Mouse (Mus musculus) neural tube, embryonic 14.5 days (tissue): ENCODE results near the gene Bivm. TPM values are rescaled to one million over a fixed set of nuclear protein-coding genes. Genes with fewer than 3 reads are reported as not detected.

ENCODE experiments used
- ATAC-seq: fragments of 200-750 bp; cut with Nextera tagmentation; 2 replicates; pipeline ENCODE4 v1.8.0; 2017; ENCODE audit warnings: low read depth, mild to moderate bottlenecking, moderate TSS enrichment, moderate library complexity
- H3K27ac ChIP-seq: fragments of 300-500 bp; sonication (generic); 2 replicates; pipeline ENCODE4 v1.5.1; 2014; ENCODE audit warnings: low read depth, mild to moderate bottlenecking, control low read depth, low read length, moderate library complexity, mixed read lengths
- H3K27me3 ChIP-seq: fragments of 300-500 bp; sonication (generic); 2 replicates; pipeline ENCODE4 v1.6.1; 2014; ENCODE audit warnings: low read length; ENCODE audit not compliant: control insufficient read depth, insufficient read depth
- H3K36me3 ChIP-seq: fragments of 300-500 bp; sonication (generic); 2 replicates; pipeline ENCODE4 v1.6.1; 2014; ENCODE audit warnings: low read length, mixed read lengths; ENCODE audit not compliant: control insufficient read depth, insufficient read depth
- H3K4me1 ChIP-seq: fragments of 300-500 bp; sonication (generic); 2 replicates; pipeline ENCODE4 v1.6.1; 2014; ENCODE audit warnings: low read length; ENCODE audit not compliant: control insufficient read depth, insufficient read depth
- H3K4me2 ChIP-seq: fragments of 300-500 bp; sonication (generic); 2 replicates; pipeline ENCODE4 v1.6.1; 2014; ENCODE audit warnings: mild to moderate bottlenecking, low read depth, low read length, control low read depth
- H3K4me3 ChIP-seq: fragments of 300-500 bp; sonication (generic); 2 replicates; pipeline ENCODE4 v1.5.1; 2014; ENCODE audit warnings: low read depth, low read length, control low read depth, mixed read lengths
- H3K9ac ChIP-seq: fragments of 300-500 bp; sonication (generic); replicated peaks from 2 replicates; pipeline ENCODE4 v1.6.1; 2014; ENCODE audit warnings: low read depth, mild to moderate bottlenecking, control low read depth, low read length, mixed read lengths
- H3K9me3 ChIP-seq: fragments of 300-500 bp; sonication (generic); 2 replicates; pipeline ENCODE4 v1.6.1; 2016; ENCODE audit warnings: low read length; ENCODE audit not compliant: control insufficient read depth
- WGBS: fragments of 180-500 bp; shearing (Covaris S2); extraction: QIAGEN DNeasy Blood & Tissue Kit; methylation state at CpG from one replicate; pipeline ENCODE4 v1.1.7; 2014; 5-methylcytosine and 5-hydroxymethylcytosine counted together
- polyA plus RNA-seq: library from polyadenylated mRNA; unstranded; fragments of >200 nt; fragmentation: Nextera tagmentation; extraction: Ambion mirVana; gene quantifications from 2 replicates; pipeline ENCODE4 v1.2.1, GENCODE M21; 2014

The Bivm gene
- polyA plus RNA-seq, 1 experiment from 2014 or later = 34.8 TPM

GRCm38 (mm10) chr1:44162389-44162788 is 43.6 kb downstream of the Bivm start:
- Histone ChIP-seq H3K4me1 (no peaks in the 10 kb centered on the region), H3K27ac (no peak overlapping the region), H3K9me3 (no peaks in the 10 kb centered on the region), H3K9ac (no peak overlapping the region), H3K4me3 (no peak overlapping the region), H3K27me3 (no peaks in the 10 kb centered on the region), H3K4me2 (no peak overlapping the region), H3K36me3 (peaks cover 69% of the 10 kb centered on the region)
- 94% methylated on average over 5 of the region's 5 CpGs for WGBS
- no peak for ATAC-seq

DNA sequence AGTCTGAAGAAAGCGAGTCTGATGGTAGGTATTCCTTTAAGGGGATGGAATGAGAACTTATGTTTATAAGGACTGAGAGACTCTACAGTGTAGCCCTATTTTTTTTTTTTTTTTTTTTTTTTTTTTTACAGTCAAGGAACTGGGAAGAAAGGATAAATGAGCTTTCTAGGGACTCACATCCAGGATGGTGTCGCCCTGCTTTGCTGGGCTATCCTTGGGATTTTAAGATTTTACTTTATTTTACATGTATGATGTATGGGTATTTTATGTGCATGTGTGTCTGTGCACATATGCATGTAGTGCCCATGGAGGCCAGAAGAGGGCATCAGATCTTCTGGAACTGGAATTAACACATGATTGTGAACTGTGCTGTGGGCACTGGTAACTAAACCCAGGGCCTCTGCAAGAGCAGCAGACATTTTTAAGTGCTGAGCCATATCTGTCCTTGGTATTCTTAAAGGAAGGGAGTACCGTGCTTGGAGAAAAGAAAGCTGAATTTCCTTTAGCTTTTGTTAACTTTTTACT is 49.2 kb downstream of the Bivm start:
- ATAC-seq = no peak
- Histone ChIP-seq H3K27me3 (no peaks in the 10 kb centered on the region), H3K27ac (no peak overlapping the region), H3K4me2 (no peak overlapping the region), H3K9me3 (no peaks in the 10 kb centered on the region), H3K4me3 (no peak overlapping the region), H3K9ac (no peak overlapping the region), H3K36me3 (peaks cover 48% of the 10 kb centered on the region), H3K4me1 (no peaks in the 10 kb centered on the region)
- 96% methylated on average over 3 of the region's 3 CpGs for WGBS

- Histone ChIP-seq H3K4me3 (no peak overlapping the region), H3K9me3 (no peaks in the 10 kb centered on the region), H3K36me3 (peaks cover 34% of the 10 kb centered on the region), H3K4me2 (no peak overlapping the region), H3K27ac (no peak overlapping the region), H3K9ac (no peak overlapping the region), H3K27me3 (no peaks in the 10 kb centered on the region), H3K4me1 (no peaks in the 10 kb centered on the region)
- no peak for ATAC-seq
- 94% methylated on average over 4 of the region's 4 CpGs for WGBS
Observed at GRCm38 (mm10) chr1:44172656-44173055, 53.9 kb downstream of the Bivm start.

DNA sequence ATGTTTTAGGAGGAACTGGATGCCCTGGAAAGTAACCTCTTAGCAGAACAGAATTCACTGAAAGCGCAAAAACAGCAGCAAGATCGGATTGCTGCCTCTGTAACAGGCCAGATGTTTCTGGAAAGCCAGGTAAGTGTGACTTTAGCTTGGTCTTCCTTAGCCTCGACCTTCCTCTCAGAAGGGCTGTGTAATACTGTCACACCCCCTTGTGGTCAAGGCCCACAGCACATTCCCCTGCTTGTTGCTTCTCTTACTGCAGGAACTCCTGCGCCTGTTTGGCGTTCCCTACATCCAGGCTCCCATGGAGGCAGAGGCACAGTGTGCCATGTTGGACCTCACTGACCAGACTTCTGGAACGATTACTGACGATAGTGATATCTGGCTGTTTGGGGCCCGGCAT is 55.1 kb downstream of the Bivm start:
- H3K4me3 ChIP-seq = no peak overlapping the region
- no peak overlapping the region for H3K9ac ChIP-seq
- H3K4me1 ChIP-seq = no peaks in the 10 kb centered on the region
- 92% methylated on average over 8 of the region's 8 CpGs for WGBS
- no peak overlapping the region for H3K27ac ChIP-seq
- H3K27me3 ChIP-seq = no peaks in the 10 kb centered on the region
- ATAC-seq = no peak
- no peaks in the 10 kb centered on the region for H3K9me3 ChIP-seq
- peaks cover 38% of the 10 kb centered on the region for H3K36me3 ChIP-seq
- H3K4me2 ChIP-seq = no peak overlapping the region

DNA sequence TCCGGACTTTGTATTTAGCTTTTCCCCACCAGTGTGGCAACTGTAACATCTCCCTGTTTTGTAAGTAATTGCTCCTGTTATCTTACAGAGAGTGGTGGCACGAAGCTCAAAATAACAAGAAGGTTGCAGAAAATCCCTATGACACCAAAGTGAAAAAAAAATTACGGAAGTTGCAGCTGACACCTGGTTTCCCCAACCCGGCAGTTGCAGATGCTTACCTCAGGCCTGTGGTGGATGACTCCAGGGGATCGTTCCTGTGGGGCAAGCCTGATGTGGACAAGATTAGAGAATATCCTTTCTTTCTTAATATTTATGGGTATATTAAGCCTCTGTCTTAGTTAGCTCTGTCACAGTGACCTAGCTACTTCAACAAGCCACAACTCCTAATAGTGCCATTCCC is 59.3 kb downstream of the Bivm start:
- H3K27ac ChIP-seq = no peak overlapping the region
- H3K9ac ChIP-seq = no peak overlapping the region
- H3K36me3 ChIP-seq = peaks cover 39% of the 10 kb centered on the region
- no peak overlapping the region for H3K4me2 ChIP-seq
- H3K4me3 ChIP-seq = no peak overlapping the region
- no peaks in the 10 kb centered on the region for H3K9me3 ChIP-seq
- WGBS = 94% methylated on average over 5 of the region's 5 CpGs
- H3K27me3 ChIP-seq = no peaks in the 10 kb centered on the region
- no peaks in the 10 kb centered on the region for H3K4me1 ChIP-seq
- no peak for ATAC-seq

DNA sequence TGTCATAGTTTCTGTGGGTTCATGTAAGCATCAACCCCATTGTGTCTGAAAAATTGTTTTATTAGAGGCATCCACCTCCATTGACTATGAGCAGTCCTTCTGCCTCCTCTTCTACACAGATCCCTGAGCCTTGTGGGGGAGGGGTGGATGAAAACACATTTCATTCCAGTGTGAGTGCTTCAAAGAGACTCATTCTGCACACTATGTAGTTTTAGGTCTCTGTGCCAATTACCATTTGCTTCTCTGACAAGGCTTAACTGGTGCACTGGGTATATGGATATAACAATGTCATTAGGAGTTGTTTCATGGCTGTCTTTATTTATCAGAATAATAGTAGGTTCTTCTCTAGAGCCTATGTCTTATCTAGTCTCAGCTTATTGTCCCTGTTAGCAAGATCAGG is 67.6 kb downstream of the Bivm start:
- Histone ChIP-seq H3K36me3 (peaks cover 4% of the 10 kb centered on the region; the same call in 1 of the 2 replicates), H3K27me3 (no peaks in the 10 kb centered on the region), H3K4me3 (no peak overlapping the region), H3K9me3 (no peaks in the 10 kb centered on the region), H3K27ac (no peak overlapping the region), H3K9ac (no peak overlapping the region), H3K4me2 (no peak overlapping the region), H3K4me1 (no peaks in the 10 kb centered on the region)
- ATAC-seq = no peak

Other genes with a start within 250 kb of the Bivm start
- gene Tpp2, start 185.3 kb upstream of the Bivm start, polyA plus RNA-seq = 59.2 and 69.0 TPM in 2 replicates
- gene Mettl21c, start 98.9 kb upstream of the Bivm start, polyA plus RNA-seq = 1.7 and 2.1 TPM in 2 replicates
- 0.04 and 0.08 TPM in 2 replicates for gene Gm8251, start 57.0 kb upstream of the Bivm start, polyA plus RNA-seq
- gene Tex30, start 16.5 kb upstream of the Bivm start, polyA plus RNA-seq = 40.1 and 45.4 TPM in 2 replicates
- gene Kdelc1, start 149 bp upstream of the Bivm start, polyA plus RNA-seq = 25.3 and 30.1 TPM in 2 replicates
- gene Ercc5, start 28.8 kb downstream of the Bivm start, polyA plus RNA-seq = 29.9 and 38.3 TPM in 2 replicates
- gene Mettl21e, start 100.0 kb downstream of the Bivm start, polyA plus RNA-seq = not detected in 2 replicates